Mouse (Mus musculus) right cerebral cortex, adult 2 months (tissue): Measurements from ENCODE around the gene Strip1.
"Not testable (repeated sequence)": the region's sequence is repeated elsewhere in the genome, so short reads cannot be mapped to it uniquely, and the experiment has no call there.

Experiments used
- DNase-seq, 2 experiments: peaks; one replicate each; pipeline ENCODE4 v3.0.0; 2021 to 2022; ENCODE audit warnings: low spot score in 2 of 2

The Strip1 gene

DNA sequence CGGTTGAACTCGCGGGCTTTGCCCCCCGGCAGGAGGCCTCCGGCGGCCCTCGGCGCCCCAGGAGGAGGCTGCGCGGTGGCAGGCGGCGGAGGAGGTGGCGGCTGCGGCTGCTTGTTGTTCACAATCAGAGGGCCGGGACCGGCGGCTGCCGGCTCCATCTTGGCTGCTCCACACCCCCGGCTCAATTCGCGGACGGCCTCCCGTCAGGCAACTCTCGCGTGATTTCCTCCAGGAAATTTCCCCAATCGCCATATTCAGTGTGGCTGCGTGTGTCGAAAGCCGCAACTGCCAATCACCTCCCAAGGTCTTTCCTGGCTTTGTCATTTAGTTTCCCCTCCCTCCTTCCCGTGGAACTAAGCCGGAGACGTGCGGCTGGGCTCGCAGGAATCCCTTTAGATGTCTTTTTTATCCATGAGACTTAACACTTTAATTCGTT is at the start of gene Strip1:
Gene Strip1 (minus strand): TSS at position 172 of the 436 bp plus-strand sequence.
- peak; percentile 93 to 95 for DNase-seq

DNA sequence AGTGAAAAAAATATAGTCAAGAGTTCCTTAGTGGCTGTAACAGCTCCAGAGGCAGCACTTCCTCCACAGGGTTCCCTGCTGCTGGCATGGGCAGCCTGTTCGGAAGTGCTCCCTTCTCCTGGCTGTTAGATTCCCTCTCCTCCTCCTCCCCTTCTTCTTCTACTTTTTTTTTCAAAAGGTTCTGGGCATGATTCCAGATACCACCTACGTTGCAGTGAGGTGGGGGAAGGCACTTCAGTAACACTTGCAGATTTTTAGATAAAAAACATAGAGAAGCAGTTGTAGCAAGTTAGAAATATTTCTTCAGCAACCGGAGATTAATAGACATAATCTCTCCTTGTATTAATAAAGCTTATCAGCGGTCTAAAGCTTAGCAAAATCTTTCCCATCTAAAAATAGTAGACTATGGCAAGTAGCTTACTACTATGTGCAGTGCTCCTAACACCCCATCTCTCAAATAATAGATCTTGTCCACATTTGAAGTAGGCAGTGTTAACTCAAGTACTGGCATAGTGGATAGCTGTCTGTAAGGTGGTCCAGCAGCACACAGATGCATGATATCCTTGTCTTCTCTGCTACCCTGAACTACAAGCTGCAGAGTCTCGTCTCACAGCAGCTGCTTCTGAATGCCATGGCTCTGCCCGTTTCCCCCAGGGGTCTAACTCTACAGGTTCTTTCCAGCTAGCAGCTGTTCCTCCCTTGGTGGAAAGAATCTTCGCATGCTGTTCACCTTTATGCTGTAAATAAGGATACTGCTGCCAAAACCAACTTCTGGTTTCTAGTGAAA is 49.5 kb upstream of the Strip1 start:
- DNase-seq: peak; percentile 75 to 76

DNA sequence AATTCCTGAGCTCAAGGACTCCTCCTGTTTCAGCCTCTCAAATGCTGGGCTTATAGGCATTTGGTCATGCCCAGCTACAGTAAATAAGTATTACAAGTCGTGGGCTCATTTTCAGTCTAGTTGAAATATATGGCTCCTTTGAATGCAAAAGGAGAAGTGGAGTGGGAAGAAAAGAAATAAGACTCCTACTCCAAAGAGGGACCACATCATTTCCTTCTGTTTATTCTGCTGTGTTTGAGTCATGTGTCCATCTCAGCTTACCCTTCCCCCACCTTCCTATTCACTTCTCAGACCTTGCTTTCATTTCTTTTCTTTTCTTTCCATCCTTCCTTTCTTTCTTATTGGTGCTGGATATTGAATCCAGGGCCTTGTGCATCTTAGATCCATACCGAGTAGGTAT is 40.0 kb upstream of the Strip1 start:
- DNase-seq: no peak

DNA sequence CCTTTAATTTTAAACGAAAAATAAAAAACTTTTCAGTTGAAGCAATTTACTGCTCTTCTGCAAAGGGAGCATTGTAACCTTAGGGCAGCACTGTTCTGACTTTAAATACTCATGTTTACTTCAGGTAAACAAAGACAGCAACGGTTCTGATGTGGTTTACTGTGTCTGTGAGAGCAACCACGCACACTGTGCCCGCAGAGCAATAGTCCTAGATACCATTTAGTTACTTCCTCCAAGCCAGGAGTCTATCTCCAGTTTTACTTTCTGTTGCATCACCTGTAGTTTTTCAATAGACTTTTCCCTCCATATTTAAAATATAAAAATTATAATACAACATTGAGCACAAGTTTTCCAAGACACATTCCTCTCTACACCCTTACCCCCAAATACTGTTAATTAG is 39.0 kb upstream of the Strip1 start:
- no peak for DNase-seq

DNA sequence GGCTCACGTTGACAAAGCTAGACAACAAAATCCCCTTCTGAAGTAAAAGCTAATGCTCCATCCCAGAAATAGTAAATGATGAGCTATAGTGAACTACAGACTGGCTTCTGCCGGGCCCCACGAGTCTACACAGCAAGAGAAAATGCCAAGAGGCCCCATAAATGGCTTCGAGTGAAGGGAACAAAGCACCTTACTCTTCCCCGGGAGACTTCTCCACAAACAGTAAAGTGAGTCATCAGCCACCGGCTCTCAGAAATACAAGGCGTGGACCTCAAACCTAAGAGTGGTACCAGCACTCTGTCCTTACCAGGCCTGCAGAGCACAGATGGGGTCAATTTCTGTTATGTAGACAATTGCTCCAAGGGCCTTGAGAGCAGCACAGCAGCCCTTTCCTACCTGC is 37.3 kb upstream of the Strip1 start:
- no peak for DNase-seq

DNA sequence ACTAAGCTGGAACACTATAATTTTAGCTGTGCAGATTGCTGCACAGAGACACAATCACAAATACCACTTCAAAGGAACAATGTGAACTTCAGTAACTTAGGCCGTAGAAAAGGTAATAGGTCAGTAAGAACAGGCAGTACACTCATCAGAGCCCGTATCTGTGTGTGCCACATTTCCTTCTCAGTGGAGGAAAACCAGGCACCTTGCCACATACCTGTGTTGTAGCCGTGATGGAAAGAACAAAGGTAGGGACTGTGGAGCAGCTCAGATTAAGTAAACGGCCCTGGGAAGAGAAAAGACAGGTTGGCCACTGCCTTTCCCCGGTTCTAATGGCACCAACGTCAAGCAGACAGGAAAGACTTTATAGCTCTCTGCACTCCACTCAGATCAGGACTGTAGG is 35.9 kb upstream of the Strip1 start:
- DNase-seq: no peak

DNA sequence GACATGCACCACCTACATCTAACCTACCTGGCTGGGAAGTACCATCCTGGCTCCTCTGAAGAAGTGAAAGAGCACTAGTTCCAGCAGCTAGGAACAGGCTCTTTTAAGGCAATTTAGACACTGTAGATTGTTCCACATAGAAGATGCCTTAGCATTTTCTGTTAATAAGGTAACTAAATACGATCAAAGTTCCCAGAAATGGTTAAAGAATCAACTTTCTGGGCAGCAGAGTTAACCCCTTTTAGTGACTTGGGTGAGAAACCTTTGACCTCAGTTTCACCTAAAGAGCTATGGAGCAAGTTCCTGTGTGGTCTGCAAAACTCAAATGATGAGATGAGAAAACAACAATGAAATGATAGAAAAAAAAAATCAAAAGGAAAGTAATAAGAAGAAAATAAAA is 33.1 kb upstream of the Strip1 start:
- DNase-seq: no peak

DNA sequence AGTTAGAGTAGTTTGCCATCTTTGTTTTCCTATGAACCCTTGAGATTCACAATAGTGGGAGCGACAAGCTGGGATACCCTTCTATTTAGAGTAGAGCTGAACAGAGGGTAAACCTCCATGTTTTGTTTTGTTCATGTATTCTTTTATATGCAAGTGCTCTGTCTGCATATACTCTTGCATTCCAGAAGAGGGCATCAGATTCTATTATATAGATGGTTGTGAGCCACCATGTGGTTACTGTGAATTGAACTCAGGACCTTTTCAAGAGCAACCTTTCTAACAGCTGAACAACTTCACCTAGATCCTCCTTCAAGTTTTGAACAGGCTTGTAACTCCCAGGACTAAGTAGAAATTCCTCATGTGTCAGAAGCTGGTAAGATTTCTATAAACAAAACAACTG is 27.5 kb upstream of the Strip1 start:
- DNase-seq: no peak

DNA sequence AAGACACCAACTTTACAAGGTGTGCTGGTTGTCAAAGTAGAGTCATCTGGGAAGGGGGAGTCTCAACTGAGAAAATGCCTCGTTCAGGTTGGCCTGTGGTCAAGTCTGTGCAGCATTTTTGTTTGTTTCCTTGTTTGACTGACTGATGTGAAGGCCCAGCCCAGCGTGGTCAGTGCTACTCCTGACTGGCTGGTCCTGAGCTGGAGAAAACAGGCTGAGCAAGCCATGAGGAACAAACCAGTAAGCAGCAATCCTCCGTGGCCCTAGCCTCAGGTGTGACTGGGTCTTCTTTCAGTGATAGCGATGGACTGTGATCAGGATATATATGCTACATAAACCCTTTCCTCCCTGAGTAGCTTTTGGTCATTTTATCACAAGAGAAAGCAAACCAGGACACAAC is 25.4 kb upstream of the Strip1 start:
- DNase-seq: no peak

DNA sequence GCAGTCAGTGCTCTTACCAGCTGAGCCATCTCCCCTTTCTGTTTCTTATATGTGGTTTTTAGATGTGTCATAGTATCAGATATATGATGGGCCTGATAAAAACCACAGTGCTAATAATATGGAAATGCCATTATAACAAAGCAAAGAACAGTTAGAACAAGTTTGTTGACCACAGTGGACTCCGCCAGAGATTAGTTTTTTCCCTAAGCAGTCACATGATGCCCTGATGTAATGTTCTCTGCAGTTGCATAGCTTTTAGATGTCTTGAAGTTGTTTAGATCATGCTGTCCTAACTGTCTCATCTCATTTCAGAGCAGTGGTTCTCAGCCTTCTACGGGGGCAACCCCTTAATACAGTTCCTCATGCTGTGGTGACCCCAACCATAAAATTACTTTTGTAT is 24.7 kb upstream of the Strip1 start:
- DNase-seq: no peak

DNA sequence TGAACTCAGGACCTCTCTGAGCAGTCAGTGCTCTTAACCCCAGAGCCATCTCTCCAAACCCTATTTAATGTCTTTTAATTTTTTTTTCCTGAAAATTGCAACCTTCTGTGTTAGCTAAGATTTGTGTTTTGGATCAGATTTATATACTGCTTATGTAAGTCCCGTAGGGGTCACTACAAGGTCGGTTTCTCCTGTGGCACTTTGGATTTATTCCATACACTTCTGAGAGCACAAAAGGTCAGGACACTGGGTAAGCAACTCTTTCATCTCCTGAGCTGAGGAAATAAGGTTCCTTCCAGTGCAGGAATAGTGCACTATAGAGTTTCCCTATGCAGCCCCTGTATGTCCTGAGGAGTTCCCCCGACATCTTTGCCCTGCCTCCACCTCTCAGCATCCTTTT is 24.0 kb upstream of the Strip1 start:
- DNase-seq: no peak

DNA sequence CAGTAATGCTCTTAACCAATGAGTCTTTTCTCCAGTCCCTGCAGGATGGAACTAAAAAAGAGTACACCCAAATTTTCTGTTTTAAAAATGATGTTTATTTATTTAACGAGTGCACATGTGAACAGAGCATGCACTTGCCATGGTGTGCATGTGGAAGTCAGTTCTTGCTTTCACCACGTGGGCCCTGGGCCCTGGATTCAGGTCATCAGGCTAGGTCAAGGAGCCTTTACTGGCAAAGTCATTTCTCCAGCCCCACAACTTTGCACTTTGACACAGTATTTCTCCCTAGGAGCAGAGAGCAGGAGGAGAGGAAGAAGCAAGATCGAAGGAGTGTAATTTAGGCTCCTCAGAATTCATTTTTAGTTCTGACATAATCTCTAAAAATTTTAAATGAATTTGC is 23.4 kb upstream of the Strip1 start:
- DNase-seq: no peak

DNA sequence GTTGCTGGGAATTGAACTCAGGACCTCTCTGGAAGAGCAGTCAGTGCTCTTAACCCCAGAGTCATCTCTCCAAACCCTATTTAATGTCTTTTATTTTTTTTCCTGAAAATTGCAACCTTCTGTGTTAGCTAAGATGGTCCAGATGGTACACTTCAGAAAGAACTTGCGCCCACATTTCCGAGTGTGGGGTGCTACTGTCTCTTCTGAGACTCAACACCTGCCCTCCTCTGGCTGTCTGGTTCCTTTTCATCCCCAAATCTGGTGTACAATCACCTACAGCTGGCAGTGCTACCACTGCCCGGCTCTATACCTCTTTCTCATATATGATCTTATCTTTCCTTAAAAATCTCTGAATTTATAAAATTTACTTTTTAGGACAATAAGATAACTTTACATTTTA is 21.5 kb upstream of the Strip1 start:
- no peak for DNase-seq

DNA sequence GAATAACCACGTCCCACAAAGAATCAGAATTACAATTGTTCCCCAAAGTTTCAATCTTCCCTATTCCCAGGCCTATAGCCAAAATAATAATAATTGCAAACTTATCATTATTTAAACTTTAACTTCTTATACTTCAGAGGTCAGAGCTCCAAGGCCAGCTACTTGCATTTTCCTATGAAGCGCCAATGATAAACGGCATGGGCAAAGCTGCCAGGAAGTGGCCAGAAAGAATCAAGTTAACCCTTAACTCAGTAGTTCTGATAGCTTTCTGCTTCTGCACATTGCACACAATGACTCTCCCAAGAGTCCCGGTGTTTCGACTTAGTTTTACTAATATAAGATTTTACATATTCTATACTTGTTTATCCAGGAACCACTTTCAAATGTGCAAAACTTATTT is 18.8 kb upstream of the Strip1 start:
- DNase-seq: not testable (repeated sequence)

DNA sequence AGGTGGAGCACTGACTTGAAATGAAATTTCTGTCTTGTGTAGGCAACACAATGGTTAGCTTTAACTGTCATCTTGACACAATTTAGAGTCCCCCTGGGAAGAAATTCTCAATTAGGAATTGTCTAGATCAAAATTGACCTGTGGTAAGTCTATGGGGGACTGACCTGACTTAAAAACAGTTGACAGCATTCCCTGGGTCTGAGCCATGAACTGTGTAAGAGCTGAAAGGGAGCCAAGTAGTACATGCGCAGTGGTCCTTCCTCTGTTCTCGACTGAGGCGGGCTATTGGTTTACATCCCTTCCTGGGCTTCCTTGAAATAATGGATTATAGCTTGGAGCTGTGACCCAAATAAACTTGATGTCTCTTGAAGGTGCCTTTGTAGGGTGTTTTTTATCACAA is 15.5 kb upstream of the Strip1 start:
- DNase-seq: no peak

DNA sequence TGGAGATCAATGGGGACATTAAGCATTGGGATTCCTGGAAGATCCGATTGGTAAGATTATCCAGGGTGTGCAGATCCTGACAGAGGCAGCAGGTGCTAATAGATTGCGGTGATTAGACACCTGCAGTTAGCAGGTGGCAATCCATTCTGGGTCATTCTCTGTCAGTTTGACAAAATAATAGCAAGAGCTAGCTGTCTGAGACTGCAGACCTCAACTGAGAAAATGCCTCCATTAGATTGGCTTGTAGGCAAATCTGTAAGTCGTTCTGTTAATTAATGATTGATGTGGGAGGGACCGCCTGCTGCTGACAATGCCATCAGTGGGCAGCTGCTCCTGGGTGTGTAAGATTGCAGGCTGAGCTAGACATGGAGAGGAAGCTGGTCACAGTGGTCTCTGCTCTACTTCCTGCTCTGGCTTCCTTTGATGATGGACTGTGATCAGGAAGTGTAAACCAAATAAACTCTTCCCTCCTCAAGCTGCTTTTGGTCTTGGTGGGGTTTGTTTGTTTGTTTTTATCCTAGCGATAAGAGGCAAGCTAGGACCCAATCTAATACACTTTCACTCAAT is 6.2 kb upstream of the Strip1 start:
- no peak for DNase-seq

DNA sequence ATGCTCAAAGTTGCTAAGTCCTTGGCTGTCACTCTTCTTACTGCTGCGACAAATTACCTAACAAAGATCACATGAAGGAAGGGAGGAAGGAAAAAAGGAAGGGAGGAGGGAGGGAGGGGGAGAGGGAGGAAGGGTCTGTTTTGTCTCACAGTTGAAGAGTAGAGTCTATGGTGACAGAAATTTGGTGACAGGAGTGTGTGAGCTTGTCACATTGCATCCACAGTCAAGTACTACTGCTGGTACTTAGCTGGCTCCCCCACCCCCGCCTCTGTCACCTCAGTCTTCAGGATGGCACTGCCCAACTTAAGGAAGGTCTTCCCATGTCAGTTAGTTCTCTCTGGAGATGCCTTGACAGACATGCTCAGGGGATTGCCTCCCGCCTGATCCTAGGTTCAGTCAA is 4.7 kb upstream of the Strip1 start:
- no peak for DNase-seq

DNA sequence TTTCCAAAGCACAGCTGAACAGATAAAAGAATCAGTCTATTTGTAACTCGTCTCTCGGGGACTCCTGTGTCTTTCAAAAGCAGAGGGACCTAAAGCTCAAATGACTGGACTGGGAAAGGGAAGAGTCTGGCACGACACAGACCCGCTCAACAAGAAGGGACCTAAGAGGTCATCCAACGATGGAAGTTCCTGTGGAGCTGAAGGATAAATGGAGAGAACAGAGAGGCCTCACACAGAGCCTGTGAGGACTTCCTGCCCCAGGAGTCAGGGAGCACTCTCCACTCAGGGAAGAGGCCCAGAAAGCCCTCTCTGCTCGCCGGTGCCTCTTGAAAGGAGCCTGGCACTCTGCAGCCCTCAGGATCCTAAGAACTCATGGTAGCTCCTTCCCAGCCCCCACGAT is 4.3 kb upstream of the Strip1 start:
- DNase-seq: no peak

DNA sequence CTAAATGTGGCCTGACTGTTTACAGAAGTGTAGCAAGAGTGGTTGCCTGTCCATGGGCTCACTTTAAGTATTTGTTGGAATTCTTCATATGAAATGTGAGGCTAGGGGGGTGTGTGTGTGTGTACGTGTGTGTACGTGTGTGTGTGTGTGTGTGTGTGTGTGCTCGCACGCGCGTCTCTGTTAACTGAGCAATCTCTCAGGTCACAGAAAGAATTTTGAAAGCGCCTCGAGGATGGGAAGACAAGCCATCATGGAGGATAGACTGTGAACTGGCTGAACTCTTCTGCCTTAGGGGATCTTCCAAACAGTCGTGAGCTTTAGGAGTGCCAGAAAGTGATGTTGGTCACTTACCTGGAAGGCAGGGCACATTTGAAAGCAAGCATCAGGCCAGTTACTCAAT is 2.4 kb upstream of the Strip1 start:
- no peak for DNase-seq

DNA sequence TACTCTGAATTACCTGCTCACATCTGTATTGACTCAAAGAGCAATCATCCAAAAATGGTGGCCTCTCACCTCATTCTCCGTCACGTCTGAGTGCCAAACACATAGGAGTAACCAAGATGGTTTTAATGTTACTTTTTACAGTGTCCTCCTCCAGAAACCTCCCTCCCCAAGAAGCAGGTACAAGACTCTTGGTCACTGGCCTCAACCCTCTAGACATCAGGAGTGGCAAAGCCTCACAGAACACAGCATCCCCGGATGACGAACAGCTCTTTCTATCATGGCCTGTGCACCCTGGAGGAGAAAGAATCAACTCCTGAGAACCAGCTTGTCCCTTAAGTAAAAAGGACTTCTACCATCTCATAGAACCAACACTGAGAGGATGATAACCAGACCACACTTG is 1.3 kb upstream of the Strip1 start:
- no peak for DNase-seq

DNA sequence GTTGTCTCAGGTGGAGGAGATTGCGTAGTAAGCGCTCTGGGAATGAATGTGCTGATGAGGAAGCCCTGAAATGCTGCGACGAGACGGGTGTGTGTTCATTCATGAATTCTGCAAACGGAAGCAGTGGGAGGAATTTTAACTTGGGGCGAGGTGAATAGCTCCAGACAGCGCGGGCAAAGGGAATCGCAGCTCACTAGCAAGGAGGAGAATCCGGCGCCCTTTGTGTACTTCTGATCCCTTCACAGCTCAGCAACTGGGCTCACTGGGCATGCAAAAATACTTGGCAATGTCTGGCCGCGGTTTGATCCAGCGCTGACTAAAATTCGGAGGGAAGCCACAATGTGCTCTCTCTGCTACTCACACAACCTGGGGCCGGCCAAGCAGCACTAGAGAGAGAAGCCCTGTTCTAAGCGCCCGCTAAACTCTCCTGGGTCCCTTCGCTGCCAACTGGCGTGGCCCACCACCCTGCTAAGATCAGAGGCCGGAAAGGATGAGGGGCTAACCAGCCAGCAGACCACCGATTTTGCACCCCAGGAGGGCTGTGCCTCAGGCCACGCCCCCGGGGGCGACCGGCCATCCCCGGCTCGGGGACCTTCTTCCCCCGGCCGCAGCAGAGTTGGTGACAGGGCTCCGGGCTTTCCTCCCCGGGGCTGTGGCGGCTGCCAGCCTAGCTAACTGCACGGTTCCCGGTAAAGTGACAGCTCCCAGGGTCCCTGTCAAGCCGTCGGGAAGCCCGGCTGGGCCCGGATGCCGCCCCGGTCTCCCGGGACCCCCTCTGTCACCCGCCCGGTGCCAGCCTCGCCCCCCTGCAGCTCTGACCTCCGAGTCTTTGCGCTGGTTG is 592 bp downstream of the Strip1 start, which contains the start of gene Gm10961:
Gene Gm10961 (plus strand): TSS at position 641 of the 841 bp plus-strand sequence.
- peak; percentile 64 to 67 for DNase-seq

DNA sequence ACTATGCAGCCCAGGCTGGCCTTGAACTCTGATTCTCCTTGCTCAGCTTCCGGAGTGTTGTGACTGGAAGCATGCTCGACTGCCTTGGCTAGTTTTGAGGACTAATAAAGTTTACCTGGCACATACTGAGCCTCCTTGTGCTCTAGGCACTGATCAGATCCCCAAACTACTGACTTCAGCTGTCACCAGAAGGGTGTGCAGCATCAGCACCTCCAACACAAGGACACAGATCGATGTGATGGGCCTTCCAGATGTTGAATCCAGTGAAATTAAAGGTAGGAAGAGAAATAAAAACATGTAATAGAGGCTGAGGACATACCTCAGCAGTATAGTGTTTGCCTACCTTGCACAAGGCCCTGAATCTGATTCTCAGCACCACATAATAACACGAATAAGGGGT is 2.1 kb downstream of the Strip1 start:
- DNase-seq: no peak

DNA sequence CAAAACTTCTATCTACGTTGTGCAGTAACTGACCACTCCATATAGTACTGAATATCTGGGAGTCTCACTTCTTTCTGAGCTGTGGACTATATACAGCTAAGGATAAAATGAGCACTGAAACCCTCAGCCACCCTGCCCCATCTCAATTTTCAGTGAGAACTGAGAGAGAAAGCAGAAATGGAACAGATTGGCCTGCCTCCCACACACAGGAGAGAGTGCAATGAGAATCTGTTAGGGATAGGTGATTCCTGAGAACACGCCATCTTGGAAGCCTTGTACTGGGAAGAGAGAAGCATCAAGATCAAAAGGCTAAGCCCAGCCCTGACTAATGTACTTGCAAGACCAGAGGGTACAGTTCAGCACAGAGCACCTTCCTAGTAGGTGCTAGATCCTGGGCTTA is 2.9 kb downstream of the Strip1 start:
- peak; percentile 34 to 43 for DNase-seq
